Mouse (Mus musculus) hindbrain, embryonic 11.5 days (tissue): ENCODE data around the gene Nfkbia. TPM values are rescaled to one million over a fixed set of nuclear protein-coding genes. Genes with fewer than 3 reads are reported as not detected.

ENCODE experiments used
- ATAC-seq: fragments of 200-750 bp; cut with Nextera tagmentation; 2 replicates; pipeline ENCODE4 v1.8.0; 2017; ENCODE audit warnings: mild to moderate bottlenecking, moderate TSS enrichment, moderate library complexity; ENCODE audit not compliant: low FRiP score
- DNase-seq: peaks from one replicate; pipeline ENCODE4 v3.0.0-alpha.2; 2015; ENCODE audit warnings: low spot score
- H3K27ac ChIP-seq: fragments of 300-500 bp; sonication (generic); 2 replicates; pipeline ENCODE4 v1.5.1; 2014; ENCODE audit warnings: mild to moderate bottlenecking, low read depth, low read length
- H3K27me3 ChIP-seq: fragments of 300-500 bp; sonication (generic); 2 replicates; pipeline ENCODE4 v1.6.1; 2014; ENCODE audit warnings: mild to moderate bottlenecking, low read length, moderate library complexity, mixed read lengths; ENCODE audit not compliant: control insufficient read depth, insufficient read depth
- H3K36me3 ChIP-seq: fragments of 300-500 bp; sonication (generic); 2 replicates; pipeline ENCODE4 v1.6.1; 2014; ENCODE audit warnings: mild to moderate bottlenecking, low read length, moderate library complexity, mixed read lengths; ENCODE audit not compliant: control insufficient read depth, insufficient read depth
- H3K4me1 ChIP-seq: fragments of 300-500 bp; sonication (generic); replicated peaks from 2 replicates; pipeline ENCODE4 v1.6.1; 2014; ENCODE audit warnings: low read length, mixed read lengths; ENCODE audit not compliant: control insufficient read depth, insufficient read depth
- H3K4me2 ChIP-seq: fragments of 300-500 bp; sonication (generic); replicated peaks from 2 replicates; pipeline ENCODE4 v1.6.1; 2014; ENCODE audit warnings: mild to moderate bottlenecking, low read depth, low read length
- H3K4me3 ChIP-seq: fragments of 300-500 bp; sonication (generic); 2 replicates; pipeline ENCODE4 v1.5.1; 2014; ENCODE audit warnings: low read depth, low read length
- H3K9ac ChIP-seq: fragments of 300-500 bp; sonication (generic); 2 replicates; pipeline ENCODE4 v1.6.1; 2014; ENCODE audit warnings: low read depth, low read length
- H3K9me3 ChIP-seq: fragments of 300-500 bp; sonication (generic); 2 replicates; pipeline ENCODE4 v1.6.1; 2016; ENCODE audit warnings: low read length; ENCODE audit not compliant: control insufficient read depth
- WGBS: fragments of 180-500 bp; shearing (Covaris S2); extraction: QIAGEN DNeasy Blood & Tissue Kit; methylation state at CpG from one replicate; pipeline ENCODE4 v1.1.7; 2014; 5-methylcytosine and 5-hydroxymethylcytosine counted together
- polyA plus RNA-seq: library from polyadenylated mRNA; unstranded; fragments of >200 nt; fragmentation: Nextera tagmentation; extraction: Ambion mirVana; gene quantifications from 2 replicates; pipeline ENCODE4 v1.2.1, GENCODE M21; 2014

Nfkbia gene
- polyA plus RNA-seq, 1 experiment from 2014 or later, result 46.9 TPM

- no peaks in the 10 kb centered on the region for H3K27me3 ChIP-seq
- H3K27ac ChIP-seq, result no peak overlapping the region
- H3K4me1 ChIP-seq, result no peaks in the 10 kb centered on the region
- H3K4me3 ChIP-seq, result no peak overlapping the region
- H3K9me3 ChIP-seq, result no peaks in the 10 kb centered on the region
- DNase-seq (no peak), ATAC-seq (no peak)
- WGBS, result 97% methylated on average over 6 of the region's 6 CpGs
- no peak overlapping the region for H3K9ac ChIP-seq
- no peaks in the 10 kb centered on the region for H3K36me3 ChIP-seq
- H3K4me2 ChIP-seq, result no peak overlapping the region
These were observed 7.6 kb downstream of the Nfkbia start for GRCm38 (mm10) chr12:55484800-55485199.

- DNase-seq, result no peak
- Histone ChIP-seq H3K9me3 (no peaks in the 10 kb centered on the region), H3K36me3 (no peaks in the 10 kb centered on the region), H3K27me3 (no peaks in the 10 kb centered on the region), H3K4me1 (no peaks in the 10 kb centered on the region), H3K27ac (no peak overlapping the region), H3K4me3 (no peak overlapping the region), H3K9ac (no peak overlapping the region), H3K4me2 (no peak overlapping the region)
- no peak for ATAC-seq
- 71% methylated on average over 10 of the region's 10 CpGs for WGBS
These were observed 8.2 kb downstream of the Nfkbia start for GRCm38 (mm10) chr12:55484079-55484774.

GRCm38 (mm10) chr12:55483591-55483990 lies 8.9 kb downstream of the Nfkbia start:
- Histone ChIP-seq H3K27me3 (no peaks in the 10 kb centered on the region), H3K9ac (no peak overlapping the region), H3K4me2 (no peak overlapping the region), H3K4me1 (no peaks in the 10 kb centered on the region), H3K27ac (no peak overlapping the region), H3K9me3 (no peaks in the 10 kb centered on the region), H3K36me3 (no peaks in the 10 kb centered on the region), H3K4me3 (no peak overlapping the region)
- DNase-seq, result no peak
- ATAC-seq, result no peak
- 67% methylated on average over 5 of the region's 5 CpGs for WGBS

GRCm38 (mm10) chr12:55482732-55483131 lies 9.7 kb downstream of the Nfkbia start:
- ATAC-seq (no peak), DNase-seq (no peak)
- Histone ChIP-seq H3K9ac (no peak overlapping the region), H3K9me3 (no peaks in the 10 kb centered on the region), H3K4me1 (no peaks in the 10 kb centered on the region), H3K27ac (no peak overlapping the region), H3K27me3 (no peaks in the 10 kb centered on the region), H3K4me2 (no peak overlapping the region), H3K4me3 (no peak overlapping the region), H3K36me3 (no peaks in the 10 kb centered on the region)
- 79% methylated on average over 10 of the region's 10 CpGs for WGBS

- ATAC-seq (no peak), DNase-seq (no peak)
- no peaks in the 10 kb centered on the region for H3K36me3 ChIP-seq
- no peak overlapping the region for H3K4me3 ChIP-seq
- H3K27ac ChIP-seq, result no peak overlapping the region
- no peak overlapping the region for H3K4me2 ChIP-seq
- no peaks in the 10 kb centered on the region for H3K27me3 ChIP-seq
- H3K9ac ChIP-seq, result no peak overlapping the region
- no peaks in the 10 kb centered on the region for H3K4me1 ChIP-seq
- 84% methylated on average over 4 of the region's 4 CpGs for WGBS
- no peaks in the 10 kb centered on the region for H3K9me3 ChIP-seq
These were observed 10.7 kb downstream of the Nfkbia start for GRCm38 (mm10) chr12:55481739-55482138.

- WGBS, result 96% methylated on average over 2 of the region's 2 CpGs
- Histone ChIP-seq H3K4me2 (no peak overlapping the region), H3K4me1 (no peaks in the 10 kb centered on the region), H3K27me3 (no peaks in the 10 kb centered on the region), H3K9ac (no peak overlapping the region), H3K9me3 (no peaks in the 10 kb centered on the region), H3K4me3 (no peak overlapping the region), H3K36me3 (no peaks in the 10 kb centered on the region), H3K27ac (no peak overlapping the region)
- DNase-seq, result no peak
- no peak for ATAC-seq
These were observed 11.8 kb downstream of the Nfkbia start for GRCm38 (mm10) chr12:55480471-55481153.

- WGBS, result 67% methylated on average over 3 of the region's 3 CpGs
These were observed 13.5 kb downstream of the Nfkbia start for GRCm38 (mm10) chr12:55478901-55479300.

GRCm38 (mm10) chr12:55474209-55474583 lies 18.3 kb downstream of the Nfkbia start:
- DNase-seq, result no peak
- H3K4me2 ChIP-seq, result no peak overlapping the region
- H3K4me1 ChIP-seq, result peaks cover 2% of the 10 kb centered on the region; the same call in 1 of the 2 replicates
- no peak overlapping the region for H3K4me3 ChIP-seq
- no peak overlapping the region for H3K27ac ChIP-seq
- H3K9ac ChIP-seq, result no peak overlapping the region
- WGBS, result 85% methylated on average over 13 of the region's 13 CpGs
- H3K36me3 ChIP-seq, result no peaks in the 10 kb centered on the region
- H3K9me3 ChIP-seq, result no peaks in the 10 kb centered on the region
- no peak for ATAC-seq
- no peaks in the 10 kb centered on the region; the same call in 1 of the 2 replicates for H3K27me3 ChIP-seq

More at GRCm38 (mm10) chr12:55478901-55479300, 13.5 kb downstream of the Nfkbia start:
- ATAC-seq, result no peak
- Histone ChIP-seq H3K4me3 (no peak overlapping the region), H3K27ac (no peak overlapping the region), H3K36me3 (no peaks in the 10 kb centered on the region), H3K4me1 (no peaks in the 10 kb centered on the region), H3K9ac (no peak overlapping the region), H3K4me2 (no peak overlapping the region), H3K27me3 (no peaks in the 10 kb centered on the region), H3K9me3 (no peaks in the 10 kb centered on the region)
- no peak for DNase-seq
